Mouse (Mus musculus): ENCODE data around the gene Tcf15.

Gene Tcf15

DNA sequence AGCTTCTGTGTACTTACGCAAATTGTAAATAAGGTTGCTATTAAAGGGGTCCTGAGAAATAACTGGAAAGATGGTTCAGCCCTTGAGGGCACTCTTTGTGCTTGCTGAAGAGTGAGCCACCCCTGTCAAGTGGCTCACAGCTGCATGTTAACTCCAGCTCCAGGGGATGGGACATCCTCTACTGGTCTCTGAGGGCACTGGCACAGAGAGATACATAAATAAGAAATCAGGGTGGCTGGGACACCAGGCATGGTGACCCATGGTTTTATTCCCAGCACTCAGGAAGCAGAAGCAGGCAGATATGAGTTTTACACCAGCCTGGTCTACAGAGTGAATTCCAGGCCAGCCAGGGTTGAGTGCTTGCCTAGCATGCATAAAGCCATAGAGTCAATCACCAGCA is 26.0 kb downstream of the Tcf15 start:
- no peak for DNase-seq (ENCODE audit: low spot score)

DNA sequence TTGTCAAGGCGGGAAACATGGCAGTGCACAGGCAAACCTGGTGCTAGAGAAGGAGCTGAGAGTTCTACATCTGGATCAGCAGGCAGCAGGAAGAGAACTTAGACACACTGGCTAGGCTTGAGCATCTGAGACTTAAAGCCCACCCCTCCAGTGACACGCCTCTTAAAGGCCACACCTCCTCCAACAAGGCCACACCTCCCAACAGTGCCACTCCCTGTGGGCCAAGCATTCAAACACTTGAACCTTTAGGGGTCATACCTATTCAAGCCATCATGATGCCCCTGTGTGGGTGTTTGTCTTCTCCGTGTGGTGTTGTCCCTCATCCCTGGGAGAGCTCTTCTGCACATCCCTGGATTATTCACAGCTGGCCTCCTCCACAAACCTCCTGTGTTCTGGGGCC is 31.5 kb downstream of the Tcf15 start:
- no peak for DNase-seq (ENCODE audit: low spot score)

DNA sequence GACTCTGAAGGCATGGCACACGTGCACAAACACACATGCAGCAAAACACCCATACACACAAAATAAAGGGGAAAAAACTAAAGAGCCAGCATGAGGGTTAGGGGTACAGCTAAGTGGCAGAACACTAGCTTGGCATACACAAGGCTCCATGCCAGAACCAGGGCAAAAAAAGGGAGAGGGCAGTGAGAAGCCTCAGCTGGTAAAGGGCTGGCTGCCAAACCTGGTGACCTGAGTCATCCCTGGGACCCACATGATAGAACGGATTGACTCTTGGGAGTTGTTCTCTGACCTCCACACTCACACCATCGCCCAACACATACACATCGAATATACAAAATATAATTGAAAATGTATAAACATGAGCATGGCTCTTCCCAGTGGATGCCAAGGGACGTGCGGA is 33.3 kb downstream of the Tcf15 start:
- no peak for DNase-seq (ENCODE audit: low spot score)

DNA sequence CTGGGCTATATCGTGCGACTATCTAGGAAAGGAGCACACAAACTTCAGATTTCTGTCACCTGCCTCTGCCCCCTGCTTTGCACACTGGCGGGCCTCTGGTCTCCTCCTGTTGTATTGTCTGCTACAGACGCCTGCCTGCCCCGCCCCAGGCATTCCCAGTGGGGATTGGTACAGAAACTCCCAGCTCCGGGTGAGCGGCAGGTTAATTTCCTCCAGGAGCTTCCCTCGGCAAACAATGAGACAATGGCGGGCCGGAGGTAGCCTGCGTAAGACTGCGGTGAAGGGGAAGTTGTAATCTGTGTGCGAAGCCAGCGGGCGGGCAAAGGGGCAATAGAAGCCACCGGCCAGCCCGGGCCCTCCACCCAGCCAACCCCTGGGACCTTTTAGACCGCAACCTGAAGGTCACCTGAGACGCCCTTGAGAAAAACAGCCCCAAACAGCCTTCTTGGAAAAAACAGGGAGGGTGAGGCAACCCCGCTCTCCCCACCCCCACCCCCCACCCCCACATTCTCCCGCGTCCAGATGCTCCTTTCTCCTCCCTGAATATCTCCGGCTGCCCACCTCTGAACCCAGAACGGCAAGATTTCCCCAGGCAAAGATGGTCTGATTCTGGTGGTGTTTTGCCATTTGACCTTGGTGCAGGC is 33.9 kb downstream of the Tcf15 start:
- DNase-seq (ENCODE audit: low spot score) = no peak

DNA sequence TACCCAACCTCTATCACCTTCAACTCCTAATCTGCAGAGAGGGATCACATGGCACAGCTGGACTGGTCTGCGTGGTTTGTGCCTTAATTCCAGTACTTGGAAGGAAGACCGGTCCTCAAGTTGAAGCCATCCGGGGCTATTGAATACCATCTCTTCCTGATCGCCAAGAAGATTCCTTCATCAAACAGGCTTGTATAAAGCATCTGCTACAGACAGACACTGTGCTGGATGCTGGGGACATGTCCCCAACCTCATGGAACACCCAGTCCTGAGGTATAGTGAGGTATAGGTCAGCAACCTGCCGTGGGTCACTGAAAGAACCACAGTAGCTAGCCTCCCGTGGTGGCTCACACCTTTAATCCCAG is 34.4 kb downstream of the Tcf15 start:
- DNase-seq (ENCODE audit: low spot score) = no peak

DNA sequence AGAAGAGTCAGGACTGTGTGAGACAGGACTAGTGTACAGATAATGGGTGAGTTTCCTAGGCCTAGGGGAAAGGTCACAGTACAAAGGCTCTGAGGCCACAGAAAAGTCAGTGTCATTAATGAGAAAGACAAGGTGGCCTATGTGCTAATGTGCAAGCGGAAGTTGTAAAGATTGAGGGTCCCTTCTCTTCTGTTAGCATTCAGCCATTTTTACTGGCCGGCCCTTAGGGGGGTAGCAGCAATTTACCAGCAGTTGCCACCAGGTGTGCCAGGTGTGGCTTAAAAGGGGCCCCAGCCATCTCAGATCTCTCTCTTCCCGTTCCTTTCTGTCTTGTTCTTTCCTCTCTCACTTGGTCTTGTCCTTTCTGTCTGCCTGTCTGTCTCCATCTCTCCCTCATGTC is 35.0 kb downstream of the Tcf15 start:
- DNase-seq (ENCODE audit: low spot score) = no peak

DNA sequence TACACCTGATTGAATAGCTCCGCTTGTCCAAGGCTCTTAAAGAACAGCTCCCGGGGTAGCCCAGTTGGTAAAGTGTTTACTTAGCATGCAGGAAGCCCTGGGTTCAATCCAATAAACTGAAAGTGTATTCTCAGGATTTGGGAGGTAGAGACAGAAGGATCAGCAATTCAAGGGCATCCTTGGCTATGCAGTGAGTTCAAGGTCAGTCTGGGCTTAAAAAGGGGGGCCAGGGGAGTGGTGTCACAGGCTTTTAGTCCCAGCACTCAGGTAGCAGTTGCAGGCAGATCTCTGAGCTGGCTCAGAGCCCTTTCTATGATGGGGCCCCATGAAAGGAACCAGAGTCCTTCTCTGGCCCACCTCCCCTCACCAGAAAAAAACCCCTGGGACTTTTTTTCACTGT is 35.9 kb downstream of the Tcf15 start:
- no peak for DNase-seq (ENCODE audit: low spot score)

DNA sequence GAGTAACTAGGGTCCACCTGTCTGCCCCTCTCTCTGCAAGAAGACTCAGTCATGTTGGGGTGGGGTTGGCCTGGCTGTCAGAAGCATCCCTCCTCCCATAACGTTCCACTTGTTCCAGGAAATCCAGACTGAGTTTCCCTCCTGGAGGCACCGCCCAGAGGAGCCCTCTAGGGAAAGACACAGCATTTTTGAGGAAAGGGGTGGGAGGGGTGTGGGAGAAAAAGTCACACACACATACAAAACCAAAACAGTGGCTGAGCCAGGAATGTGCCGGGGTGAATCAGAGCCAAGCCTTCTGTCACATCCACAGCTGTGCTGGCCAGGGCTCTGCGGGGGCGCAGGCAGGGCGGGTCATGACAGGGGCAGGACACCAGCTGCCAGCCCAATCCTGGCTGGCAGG is 37.0 kb downstream of the Tcf15 start:
- peak; percentile 8 for DNase-seq (ENCODE audit: low spot score)

DNA sequence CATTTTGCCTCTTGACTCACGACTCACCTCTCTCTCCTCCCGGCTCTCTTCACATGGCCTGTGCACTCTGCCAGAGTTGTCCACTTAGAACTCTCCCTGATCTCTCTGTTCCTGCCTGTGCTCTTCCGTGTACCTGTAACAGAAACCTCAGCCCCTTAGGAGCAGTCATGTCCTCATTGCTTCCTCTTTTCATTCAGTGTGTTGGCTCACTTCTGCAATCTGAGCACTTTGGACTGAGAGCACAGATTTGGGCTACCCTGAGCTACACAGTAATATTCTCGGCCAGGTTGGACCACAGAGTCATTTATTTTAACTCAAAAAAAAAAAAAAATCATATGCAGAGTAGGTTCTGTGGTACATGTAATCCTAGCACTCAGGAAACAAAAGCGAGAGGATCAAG is 43.8 kb downstream of the Tcf15 start:
- no peak for DNase-seq (ENCODE audit: low spot score)

DNA sequence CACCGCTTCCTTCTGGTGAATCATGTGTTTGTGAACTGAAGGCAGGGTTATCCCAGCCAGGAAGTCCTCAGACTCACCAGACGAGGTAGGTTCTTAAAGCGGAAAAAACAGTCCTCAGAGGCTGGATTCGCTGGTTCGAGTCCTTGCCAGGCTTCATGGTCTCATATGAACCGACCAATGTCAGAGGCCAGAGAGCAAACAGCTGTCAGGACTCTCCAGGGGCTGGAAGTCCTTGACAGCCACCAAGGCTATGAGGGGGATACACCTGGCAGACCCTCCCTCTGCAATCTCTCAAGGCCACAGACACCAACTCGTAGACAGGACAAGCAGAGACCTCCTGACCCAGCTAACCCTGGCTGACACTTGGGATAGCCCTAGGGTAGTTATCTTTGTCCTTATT is 45.9 kb downstream of the Tcf15 start:
- DNase-seq (ENCODE audit: low spot score) = no peak

DNA sequence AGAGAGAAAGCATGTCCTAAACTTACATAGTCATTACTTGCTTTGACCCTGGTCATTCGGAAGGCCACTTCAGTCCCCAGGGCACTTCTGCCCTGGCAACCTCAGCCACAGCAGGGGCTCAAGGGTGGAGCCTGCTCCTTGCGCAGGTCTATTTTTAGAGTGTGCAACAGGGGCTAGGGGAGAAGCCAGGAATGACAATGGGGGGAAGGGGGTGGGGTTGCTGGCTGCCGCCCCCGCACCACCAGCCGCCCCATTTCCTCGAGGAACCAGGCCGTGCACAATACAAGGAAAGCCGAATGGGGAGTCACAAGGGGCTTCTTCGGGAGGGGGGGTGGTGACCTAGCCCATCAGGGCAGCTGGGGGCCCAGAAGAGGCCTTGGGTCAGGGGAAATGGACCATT is 46.3 kb downstream of the Tcf15 start:
- no peak for DNase-seq (ENCODE audit: low spot score)

DNA sequence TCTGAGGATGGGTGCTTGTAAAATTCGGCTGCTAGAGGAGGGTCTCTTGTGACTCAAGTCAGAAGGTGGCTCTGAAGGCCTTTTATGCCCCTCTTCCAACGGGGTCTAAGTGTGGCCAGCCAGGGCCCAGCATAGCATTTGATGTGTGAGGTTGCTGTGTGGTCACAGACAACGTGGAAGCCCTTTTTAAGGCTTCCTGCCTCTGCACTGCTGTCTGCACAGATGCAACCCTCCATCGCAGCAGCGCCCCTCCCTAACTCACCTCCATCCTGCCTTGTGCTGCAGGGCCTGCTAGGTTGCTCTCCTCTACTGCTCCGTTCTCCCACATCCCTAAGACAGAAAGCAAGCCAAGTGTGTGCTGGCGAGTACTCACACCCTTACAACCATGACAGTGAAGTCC is 46.8 kb downstream of the Tcf15 start:
- DNase-seq (ENCODE audit: low spot score) = no peak

DNA sequence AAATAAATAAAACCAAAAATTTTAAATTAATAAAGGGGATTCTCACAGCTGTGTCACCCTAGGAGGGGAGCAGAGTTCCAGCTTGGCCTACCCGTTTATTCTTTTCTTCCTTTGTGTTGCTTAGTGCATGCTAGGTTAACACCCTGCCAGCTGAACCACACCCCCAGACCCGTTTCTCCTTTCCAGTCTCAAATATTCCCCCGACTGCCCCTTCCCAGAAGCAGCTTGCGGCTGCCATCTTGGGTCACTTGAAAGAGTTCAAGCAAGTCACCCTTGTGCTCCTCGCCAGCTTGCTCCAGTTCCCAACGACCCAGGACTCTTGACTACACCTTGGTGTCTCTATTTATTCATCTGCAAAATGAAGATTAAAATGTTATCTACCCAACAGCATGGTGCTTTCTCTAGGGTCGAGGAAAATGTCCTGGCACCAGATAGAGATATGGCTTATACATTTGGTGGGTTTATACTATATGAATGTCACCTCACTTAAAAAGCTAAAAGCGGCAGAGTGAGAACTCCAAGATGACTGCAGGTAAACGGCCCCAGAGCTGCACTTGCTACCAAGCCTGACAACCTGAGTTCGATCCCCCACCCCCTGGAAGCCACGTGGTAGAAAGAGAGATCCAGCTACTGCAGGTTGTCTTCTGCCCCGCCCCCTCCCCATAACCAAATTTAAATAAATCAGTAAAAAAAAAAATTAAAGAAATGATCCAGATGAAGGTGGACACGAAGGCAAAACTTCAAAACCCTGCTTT is 49.4 kb downstream of the Tcf15 start:
- DNase-seq (ENCODE audit: low spot score) = no peak

DNA sequence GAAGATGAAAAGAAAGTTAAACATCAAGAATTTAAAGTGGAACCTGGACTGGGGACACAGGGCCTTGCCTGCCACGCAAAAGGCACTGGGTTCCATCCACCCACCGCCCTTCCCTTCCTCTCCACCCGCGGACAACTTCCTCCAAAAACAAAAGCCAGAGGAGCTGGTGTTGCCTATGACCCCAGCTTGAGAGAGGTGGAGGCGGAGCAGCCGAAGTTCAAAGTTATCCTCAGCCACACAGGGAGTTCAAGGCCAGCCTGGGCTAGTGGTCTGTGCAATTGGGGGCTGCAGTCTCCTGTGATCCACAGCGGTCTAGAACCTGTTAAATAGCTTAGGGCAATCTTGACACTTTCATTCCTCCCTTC is 50.0 kb downstream of the Tcf15 start:
- no peak for DNase-seq (ENCODE audit: low spot score)

DNA sequence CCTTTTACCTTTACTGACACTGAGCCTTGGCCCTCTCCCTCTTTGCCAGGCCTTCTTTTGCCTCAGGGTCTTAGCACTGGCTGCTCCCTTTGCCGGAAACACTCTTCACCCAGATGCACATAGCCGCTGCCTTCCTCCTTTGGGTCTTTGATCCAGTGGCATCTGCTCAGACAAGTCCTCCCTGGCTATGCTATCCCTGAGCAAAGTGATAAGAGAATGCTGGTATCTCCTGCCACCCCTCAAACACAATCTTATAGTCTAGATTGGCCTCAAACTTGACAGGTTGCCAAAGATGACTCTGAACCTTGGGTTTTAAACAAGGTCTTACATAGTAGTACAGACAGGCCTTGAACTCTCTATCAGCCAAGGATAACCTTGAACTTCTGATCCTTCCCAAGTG is 51.2 kb downstream of the Tcf15 start:
- DNase-seq (ENCODE audit: low spot score) = no peak

DNA sequence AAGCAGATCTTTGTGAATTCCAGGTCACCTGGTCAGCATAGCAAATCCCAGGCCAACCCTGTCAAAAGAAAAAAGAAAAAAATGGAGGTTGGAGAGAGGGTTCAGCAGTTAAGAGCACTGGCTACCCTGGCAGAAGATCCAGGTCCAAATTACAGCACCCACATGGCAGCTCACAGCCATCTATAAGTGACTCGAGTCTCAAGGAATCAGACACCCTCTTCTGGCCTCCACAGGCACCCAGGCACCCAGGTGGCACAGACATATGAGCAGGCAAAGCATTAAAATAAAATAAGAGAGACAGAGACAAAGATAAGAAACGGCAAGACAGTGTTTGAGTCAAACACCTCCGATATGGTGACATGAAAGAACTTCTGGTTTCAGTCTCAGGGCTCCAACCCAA is 53.5 kb downstream of the Tcf15 start:
- DNase-seq (ENCODE audit: low spot score) = no peak

DNA sequence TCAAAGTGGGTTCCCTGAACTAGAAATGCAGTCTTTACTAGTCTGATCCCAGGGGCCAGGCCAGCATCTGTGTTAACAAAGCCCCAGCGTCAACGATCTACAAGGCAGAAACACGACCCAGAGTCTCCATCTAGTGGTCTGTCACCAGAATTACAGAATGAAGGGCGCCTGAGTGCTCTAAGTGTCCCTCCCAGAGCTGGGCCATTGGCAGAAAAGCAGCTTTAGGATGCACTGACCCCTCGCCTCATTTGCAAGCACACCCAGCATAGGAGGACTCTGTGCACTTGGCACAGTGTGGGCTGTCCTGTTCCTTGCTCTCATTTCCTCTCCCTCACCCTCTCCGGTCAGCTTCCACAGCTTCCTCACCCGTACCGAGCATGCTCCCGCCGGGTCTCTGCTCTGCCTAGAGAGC is 53.9 kb downstream of the Tcf15 start:
- DNase-seq (ENCODE audit: low spot score) = peak; percentile 84
